Mouse (Mus musculus): ENCODE results near the gene Ccm2.

Ccm2 gene

GRCm38 (mm10) chr11:6603887-6604603 lies 57.4 kb downstream of the Ccm2 start:
- no peak for DNase-seq (ENCODE audit: low spot score in 2 of 2)

- DNase-seq (ENCODE audit: low spot score in 2 of 2) = no peak
These were observed 57.9 kb downstream of the Ccm2 start for GRCm38 (mm10) chr11:6604604-6604936.

DNA sequence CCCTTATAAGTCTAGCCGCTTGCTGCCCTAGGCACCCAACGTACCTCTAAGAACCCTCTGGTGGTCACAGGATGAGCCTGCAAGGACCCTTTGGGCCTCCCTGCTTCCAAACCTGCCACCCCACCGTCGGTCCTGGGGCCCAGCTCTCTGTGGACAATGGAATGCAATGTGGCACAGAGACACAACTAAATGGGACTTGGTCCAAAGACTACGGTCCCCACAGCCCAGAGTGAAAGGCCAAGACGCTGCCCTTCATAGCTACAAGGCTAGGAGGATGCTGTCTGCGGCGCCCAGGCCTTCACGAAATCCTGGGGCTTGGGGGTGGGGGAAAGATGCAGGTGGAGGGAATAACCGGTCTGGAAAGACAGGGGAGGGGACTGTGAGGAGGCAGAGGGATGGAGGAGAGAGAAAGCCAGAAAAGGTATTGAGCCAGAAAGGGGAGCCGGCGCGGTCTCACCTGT lies 58.4 kb downstream of the Ccm2 start:
- no peak for DNase-seq (ENCODE audit: low spot score in 2 of 2)

DNA sequence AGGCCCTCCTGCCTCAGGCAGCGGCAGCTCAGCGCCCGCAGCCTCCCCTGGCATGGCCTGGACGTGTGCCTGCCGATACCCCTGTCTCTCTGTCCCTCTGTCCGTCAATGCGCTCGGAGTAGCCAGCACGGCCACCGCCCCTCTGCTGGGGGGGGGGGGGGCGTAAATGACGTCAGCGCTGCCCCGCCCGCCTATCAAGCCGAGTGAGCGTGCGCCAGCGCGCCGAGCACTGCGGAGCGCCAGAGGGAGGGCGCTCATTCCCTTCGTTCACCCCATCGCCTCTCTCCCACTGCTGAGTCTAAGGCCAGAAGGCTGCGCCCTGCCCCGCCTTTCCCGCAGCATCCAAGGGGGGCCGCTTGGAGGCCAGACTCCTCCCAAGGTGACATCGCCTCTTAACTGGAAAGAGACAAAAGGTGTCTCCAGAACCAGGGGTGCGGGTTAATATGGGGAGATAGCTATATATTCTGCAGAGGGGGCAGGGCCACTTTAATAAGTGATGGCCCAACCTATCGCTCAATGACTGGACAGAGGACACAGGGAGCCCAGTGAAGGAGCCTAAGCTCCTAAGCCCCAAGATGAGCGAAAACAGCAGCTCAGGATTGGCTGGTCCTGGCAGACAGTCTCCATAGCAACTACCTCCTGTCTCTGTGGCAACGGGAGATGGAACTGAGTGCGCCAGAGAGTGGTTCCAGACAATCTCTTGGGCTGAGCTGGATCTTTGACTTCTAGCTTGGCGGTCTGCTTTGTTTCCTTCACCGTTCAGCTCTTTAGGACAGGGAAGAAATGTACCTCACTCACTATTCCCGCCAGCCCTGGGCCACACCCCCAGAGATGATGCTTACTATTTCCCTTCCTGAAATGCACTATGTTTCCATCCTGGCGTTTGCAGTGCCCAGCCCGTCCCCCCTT lies 59.1 kb downstream of the Ccm2 start, which contains the start of gene Nacad:
Nacad (minus strand) TSS at position 563 of the 909 bp plus-strand sequence.
- no peak for DNase-seq (ENCODE audit: low spot score in 2 of 2)

DNA sequence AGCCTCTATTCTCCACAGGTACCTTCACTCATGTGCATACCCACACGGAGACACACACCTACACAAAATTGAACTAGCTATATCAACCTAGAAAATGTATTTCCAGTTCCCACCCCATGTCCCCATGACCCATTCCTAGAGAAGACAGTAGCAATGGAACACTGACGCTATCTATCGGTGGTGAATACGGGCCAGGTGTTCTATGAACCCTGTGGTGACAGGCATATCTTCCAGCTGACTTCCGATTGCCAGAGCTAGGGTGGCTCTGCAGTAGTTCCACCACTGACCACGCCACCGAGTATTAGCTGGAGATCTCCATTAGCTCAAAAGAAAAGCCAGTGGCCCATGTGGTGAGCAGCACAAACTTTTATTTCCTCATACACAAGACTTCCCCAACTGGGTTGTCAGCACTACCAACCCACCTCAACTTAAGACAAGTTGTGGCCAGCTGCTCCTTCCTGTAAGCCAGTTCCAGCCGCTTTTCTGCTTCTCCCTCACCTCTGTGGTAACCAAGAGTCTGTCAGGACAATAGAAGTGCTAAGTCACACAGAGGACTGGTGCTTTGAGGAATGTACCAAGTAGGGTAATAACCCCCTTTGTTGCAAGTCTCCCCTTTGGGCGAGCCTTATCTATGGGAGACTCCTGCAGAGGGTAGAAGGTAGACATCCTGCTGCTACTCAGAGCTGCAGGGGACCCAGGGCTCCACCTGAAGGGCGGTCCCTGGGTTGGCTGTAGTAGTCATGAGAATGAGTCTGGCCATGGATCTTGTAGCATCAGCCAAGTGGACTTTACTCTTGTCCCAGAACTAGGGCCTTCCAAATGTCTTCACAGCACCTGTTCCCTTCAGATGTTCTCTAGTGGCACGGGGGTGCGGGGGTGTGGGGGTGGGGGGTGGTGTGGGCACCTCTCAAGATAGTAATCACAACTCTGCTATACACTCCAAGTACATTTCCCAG lies 68.8 kb downstream of the Ccm2 start:
- no peak for DNase-seq (ENCODE audit: low spot score in 2 of 2)

DNA sequence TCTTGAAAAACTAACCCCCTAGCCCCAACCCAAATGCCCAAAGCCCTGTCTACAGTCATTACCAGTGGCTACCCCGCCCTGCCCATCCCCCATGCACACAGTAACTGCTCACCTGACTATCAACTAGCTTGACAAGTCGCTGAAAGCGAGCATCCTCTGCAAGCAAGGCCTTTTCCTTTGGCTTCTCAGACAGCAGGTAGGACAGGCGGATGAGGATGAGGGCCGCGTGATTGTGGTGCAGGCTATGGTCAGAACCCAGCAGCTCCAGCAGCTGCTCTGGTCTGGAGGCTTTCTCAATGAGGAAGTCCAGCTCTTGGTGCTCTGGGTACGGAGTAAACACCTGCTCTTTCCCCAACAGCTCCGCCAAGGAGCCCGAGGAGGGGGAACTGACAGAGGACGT lies 77.0 kb downstream of the Ccm2 start:
- DNase-seq (ENCODE audit: low spot score in 2 of 2) = no peak

GRCm38 (mm10) chr11:6624619-6625382 lies 78.1 kb downstream of the Ccm2 start:
- DNase-seq (ENCODE audit: low spot score in 2 of 2) = no peak

DNA sequence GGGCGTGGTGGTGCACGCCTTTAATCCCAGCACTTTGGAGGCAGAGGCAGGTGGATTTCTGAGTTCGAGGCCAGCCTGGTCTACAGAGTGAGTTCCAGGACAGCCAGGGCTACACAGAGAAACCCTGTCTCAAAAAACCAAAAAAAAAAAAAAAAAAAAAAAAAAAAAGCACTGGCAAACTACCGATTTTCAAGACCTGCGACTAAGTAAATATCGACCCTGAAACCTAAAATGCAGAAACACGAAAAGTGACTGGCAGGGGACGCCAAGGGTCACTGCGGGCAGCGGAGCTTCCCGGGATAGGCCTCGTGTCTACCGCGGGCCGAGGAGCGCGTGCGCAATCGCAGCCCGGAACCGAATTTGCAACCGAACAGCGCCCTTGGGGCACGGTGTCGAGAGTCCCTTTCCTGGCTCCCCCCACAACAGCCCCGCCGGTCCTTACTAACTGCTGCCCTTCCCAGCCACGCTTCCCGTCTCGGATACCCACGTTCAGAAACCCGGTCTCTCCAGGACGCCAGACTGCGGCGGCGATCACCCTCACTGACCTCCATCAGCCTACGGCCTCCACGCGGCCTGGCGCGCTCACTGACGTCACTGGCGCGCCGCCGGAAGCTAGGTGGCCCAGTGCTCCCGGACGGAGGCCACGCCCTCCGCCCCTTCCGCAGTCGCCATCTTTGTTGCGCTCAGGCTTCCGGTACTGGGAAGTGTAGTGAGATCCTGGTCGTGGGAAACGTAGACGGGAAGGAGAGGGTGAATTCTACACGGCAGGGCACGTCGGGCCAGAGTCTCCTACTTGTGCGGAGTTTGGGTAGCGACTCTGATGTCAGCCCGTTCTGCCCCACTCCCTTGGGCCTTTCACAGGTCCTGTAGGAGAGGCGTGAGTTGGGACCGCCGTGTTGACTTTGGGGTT lies 79.0 kb downstream of the Ccm2 start, which contains the start of gene Tbrg4:
Tbrg4 (minus strand) TSS at position 590 of the 910 bp plus-strand sequence.
- DNase-seq (ENCODE audit: low spot score in 2 of 2) = peak; percentile 83 to 88

DNA sequence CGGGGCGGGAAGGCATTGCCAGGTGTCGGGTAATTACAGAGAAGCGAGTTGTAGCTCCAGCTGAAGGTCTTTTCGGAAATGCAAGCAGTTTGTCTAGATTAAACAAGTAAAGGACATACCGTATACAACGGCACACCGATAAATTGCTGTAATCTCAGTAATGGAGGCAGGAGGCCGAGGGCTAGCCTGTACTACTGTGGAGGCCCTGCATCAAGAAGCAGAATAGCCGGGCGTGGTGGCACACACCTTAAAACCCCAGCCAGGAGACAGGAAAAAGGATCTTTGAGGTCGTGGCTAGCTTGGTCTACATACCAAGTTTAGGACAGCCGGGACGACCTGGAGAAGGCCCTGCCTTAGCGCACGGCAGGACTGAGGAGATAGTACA lies 79.7 kb downstream of the Ccm2 start:
- DNase-seq (ENCODE audit: low spot score in 2 of 2) = no peak

DNA sequence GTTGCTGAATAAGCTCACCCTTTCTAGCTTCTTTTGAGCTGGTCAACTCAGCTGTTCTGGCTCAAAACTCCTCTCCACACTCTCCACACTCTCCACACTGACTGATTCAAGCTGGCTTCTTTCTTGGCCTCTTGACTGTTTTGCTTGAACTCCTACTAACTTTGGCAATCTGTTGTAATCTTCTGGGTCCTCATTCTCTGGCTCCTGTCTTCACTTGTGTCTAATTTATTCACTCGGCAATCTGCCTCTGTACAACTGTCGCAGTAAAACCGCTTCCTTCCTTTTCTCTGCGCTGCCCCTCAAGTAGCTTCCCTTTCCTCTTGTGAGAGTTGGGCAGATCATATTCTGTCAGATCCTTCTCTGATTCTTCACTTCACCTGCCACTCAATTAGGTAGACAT lies 81.0 kb downstream of the Ccm2 start:
- peak; percentile 32 to 37 for DNase-seq (ENCODE audit: low spot score in 2 of 2)

DNA sequence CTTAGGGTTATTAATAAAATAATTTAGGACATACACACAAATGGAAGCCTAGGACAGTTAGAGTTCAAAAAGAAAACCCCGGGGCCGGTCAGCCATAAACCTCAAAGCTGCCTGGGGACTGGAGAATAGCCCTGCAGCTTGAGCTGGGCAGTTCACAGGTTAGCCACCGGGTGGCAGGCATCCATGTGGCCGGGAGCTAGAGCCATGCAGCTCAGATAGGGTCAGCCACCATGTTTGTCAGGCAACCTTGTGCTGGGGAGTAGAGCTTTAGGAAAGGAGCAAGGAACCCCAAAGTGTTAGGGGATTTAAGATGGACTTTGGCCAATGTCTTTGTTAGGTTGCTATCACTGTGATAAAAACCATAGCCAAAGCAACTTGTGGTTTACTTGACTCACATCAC lies 81.9 kb downstream of the Ccm2 start:
- DNase-seq (ENCODE audit: low spot score in 2 of 2) = peak; percentile 41 to 59

- DNase-seq (ENCODE audit: low spot score in 2 of 2) = peak in 1 of 2 experiments; percentile 33
These were observed 83.0 kb downstream of the Ccm2 start for GRCm38 (mm10) chr11:6629655-6630054.

GRCm38 (mm10) chr11:6636150-6636549 lies 89.5 kb downstream of the Ccm2 start:
- peak in 1 of 2 experiments; percentile 54 for DNase-seq (ENCODE audit: low spot score in 2 of 2)

- DNase-seq (ENCODE audit: low spot score in 2 of 2) = no peak
These were observed 91.8 kb downstream of the Ccm2 start, which contains the start of gene Wap for GRCm38 (mm10) chr11:6638537-6638936. TSS of gene Wap (minus strand) at chr11:6638637.

GRCm38 (mm10) chr11:6639072-6639471 lies 92.4 kb downstream of the Ccm2 start:
- no peak for DNase-seq (ENCODE audit: low spot score in 2 of 2)

DNA sequence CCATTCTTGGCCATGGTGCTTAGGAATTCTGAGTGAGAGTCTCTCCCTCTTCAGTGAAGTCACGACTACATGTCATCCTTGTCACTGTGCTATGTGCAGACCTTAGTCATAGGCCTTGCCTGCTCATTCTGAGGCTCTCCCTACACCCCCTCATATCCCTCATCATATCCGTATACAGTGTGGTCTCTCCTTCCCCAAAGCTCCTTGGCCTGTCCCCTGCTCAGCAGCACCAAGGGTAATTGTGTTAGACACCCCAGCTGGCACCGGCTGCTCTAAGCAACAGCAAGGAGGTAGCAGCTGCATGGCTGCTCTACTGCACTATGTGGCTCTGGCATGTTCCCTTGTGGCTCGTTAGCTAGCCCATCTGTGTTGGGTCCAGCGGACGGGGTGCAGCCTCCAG lies 97.9 kb downstream of the Ccm2 start:
- DNase-seq (ENCODE audit: low spot score in 2 of 2) = no peak

Data from thymus, postnatal 10 days (tissue).